Mouse (Mus musculus) liver, embryonic 12.5 days (tissue): Measurements from ENCODE around the gene Nsrp1. TPM values are rescaled to one million over a fixed set of nuclear protein-coding genes. Genes with fewer than 3 reads are reported as not detected.

Experiments
- ATAC-seq: fragments of 200-750 bp; cut with Nextera tagmentation; 2 replicates; pipeline ENCODE4 v1.8.0; 2017; ENCODE audit warnings: moderate number of reproducible peaks, mild to moderate bottlenecking, moderate library complexity
- H3K27ac ChIP-seq: fragments of 300-500 bp; sonication (generic); 2 replicates; pipeline ENCODE4 v1.5.1; 2016; ENCODE audit warnings: mild to moderate bottlenecking
- H3K27me3 ChIP-seq: fragments of 300-500 bp; sonication (generic); replicated peaks from 2 replicates; pipeline ENCODE4 v1.6.1; 2016; ENCODE audit warnings: mild to moderate bottlenecking, moderate library complexity
- H3K36me3 ChIP-seq: fragments of 300-500 bp; sonication (generic); 2 replicates; pipeline ENCODE4 v1.6.1; 2016; ENCODE audit warnings: mild to moderate bottlenecking, moderate library complexity
- H3K4me1 ChIP-seq: fragments of 300-500 bp; sonication (generic); 2 replicates; pipeline ENCODE4 v1.6.1; 2016
- H3K4me2 ChIP-seq: fragments of 300-500 bp; sonication (generic); 2 replicates; pipeline ENCODE4 v1.6.1; 2016; ENCODE audit warnings: mild to moderate bottlenecking, moderate library complexity
- H3K4me3 ChIP-seq: fragments of 300-500 bp; sonication (generic); 2 replicates; pipeline ENCODE4 v1.5.1; 2016; ENCODE audit warnings: mild to moderate bottlenecking, moderate library complexity
- H3K9ac ChIP-seq: fragments of 300-500 bp; sonication (generic); 2 replicates; pipeline ENCODE4 v1.6.1; 2016; ENCODE audit warnings: mild to moderate bottlenecking, moderate library complexity
- H3K9me3 ChIP-seq: fragments of 300-500 bp; sonication (generic); replicated peaks from 2 replicates; pipeline ENCODE4 v1.6.1; 2016; ENCODE audit warnings: mild to moderate bottlenecking, moderate library complexity
- WGBS: fragments of 180-500 bp; shearing (Covaris S2); methylation state at CpG from one replicate; pipeline ENCODE4 v1.1.7; 2016; ENCODE audit not compliant: insufficient replicate concordance; 5-methylcytosine and 5-hydroxymethylcytosine counted together
- polyA plus RNA-seq: library from polyadenylated mRNA; unstranded; fragments of >200 nt; fragmentation: Nextera tagmentation; extraction: Ambion mirVana; gene quantifications from 2 replicates; pipeline ENCODE4 v1.2.1, GENCODE M21; 2016

Gene Nsrp1
- polyA plus RNA-seq, 1 experiment from 2014 or later, result 34.9 TPM

DNA sequence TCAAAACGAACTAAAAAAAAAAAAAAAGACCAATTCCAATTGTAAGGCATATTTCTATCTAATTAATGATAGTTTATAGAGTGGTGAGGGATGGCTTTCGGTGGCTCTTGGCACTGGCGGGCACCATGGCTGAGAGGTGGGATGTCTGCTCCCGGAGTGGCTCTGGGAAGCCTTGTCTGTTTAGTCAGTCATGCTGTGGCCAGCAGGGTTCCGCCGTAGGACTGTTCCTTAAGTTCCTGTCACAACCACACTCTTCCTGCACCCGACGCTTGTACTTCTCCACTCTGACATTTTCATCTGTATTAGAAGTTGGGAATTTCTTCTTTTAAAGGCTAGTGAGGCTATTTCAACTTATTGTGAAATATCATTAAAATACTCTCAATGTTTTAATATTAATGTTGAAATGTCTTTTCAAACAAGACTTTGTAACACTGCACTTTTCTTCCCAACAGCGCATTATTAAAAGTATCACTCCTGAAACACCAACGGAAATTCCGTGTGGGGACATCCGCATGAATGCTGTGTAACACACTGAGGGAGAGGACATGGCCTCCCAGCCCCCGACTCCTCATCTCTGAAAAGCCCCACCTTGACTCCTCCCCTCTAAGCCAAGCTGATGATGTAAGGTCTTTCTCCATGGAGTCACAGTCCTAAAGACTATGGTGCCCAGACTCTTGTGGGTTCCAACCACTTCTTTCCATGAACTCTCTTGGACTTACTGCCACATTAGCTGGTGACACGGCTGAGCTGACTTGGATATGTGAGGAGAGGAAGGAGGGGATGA, 46.9 kb downstream of the Nsrp1 start:
- Histone ChIP-seq H3K9me3 (no peaks in the 10 kb centered on the region), H3K27ac (no peak overlapping the region), H3K4me3 (no peak overlapping the region), H3K4me1 (no peaks in the 10 kb centered on the region), H3K27me3 (peaks cover 4% of the 10 kb centered on the region; the same call in 1 of the 2 replicates), H3K9ac (no peak overlapping the region), H3K36me3 (no peaks in the 10 kb centered on the region), H3K4me2 (no peak overlapping the region)
- WGBS, result 42% methylated on average over 14 of the region's 14 CpGs
- ATAC-seq, result no peak

DNA sequence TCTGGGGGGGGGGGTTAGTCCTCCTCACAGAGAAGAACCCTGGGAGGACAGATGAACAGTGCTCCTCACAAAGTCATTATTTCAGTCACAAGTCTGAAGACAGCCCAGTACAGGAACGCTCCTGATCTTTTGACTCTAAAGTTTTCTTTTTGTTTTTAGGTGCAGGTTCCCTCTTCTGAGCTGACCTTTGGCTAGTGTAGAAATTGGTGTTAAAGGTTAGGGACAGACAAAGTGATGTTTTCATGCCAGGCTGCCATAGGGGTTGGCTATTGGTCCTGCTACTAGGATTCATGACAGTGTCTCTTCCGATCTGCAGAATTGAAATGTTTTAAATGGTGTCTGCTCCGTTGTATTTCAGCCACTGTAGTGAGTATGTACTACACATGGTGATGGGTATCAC, 50.1 kb downstream of the Nsrp1 start:
- Histone ChIP-seq H3K9ac (no peak overlapping the region), H3K4me2 (no peak overlapping the region), H3K36me3 (no peaks in the 10 kb centered on the region), H3K4me3 (no peak overlapping the region), H3K9me3 (no peaks in the 10 kb centered on the region), H3K4me1 (no peaks in the 10 kb centered on the region), H3K27me3 (peaks cover 4% of the 10 kb centered on the region; the same call in 1 of the 2 replicates), H3K27ac (no peak overlapping the region)
- WGBS, result 79% methylated on average over 3 of the region's 3 CpGs
- ATAC-seq, result no peak

DNA sequence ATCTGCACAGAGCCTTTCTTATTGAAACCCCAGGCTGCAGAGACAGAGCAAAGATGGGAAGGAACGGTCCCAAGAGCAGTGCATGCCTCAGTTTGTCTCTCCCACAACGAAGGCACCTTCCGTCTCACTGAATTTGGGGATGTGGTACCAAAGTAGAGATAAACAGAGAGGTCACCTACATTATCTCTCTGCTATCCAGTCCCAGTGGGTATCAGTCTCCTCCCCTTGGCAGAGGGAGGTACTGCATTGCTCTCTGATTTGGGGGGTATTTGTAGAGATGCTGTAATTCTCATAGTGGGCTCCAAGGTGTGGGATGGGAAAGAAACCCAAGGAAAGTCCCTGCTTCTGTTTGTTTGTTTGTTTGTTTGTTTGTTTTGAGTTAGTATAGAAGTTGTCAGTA, 51.7 kb downstream of the Nsrp1 start:
- H3K9me3 ChIP-seq, result no peaks in the 10 kb centered on the region
- 51% methylated on average over 3 of the region's 3 CpGs for WGBS
- no peak overlapping the region for H3K4me2 ChIP-seq
- H3K36me3 ChIP-seq, result no peaks in the 10 kb centered on the region
- no peaks in the 10 kb centered on the region for H3K4me1 ChIP-seq
- peaks cover 1% of the 10 kb centered on the region; the same call in 1 of the 2 replicates for H3K27me3 ChIP-seq
- no peak for ATAC-seq
- no peak overlapping the region for H3K4me3 ChIP-seq
- no peak overlapping the region for H3K27ac ChIP-seq
- H3K9ac ChIP-seq, result no peak overlapping the region

DNA sequence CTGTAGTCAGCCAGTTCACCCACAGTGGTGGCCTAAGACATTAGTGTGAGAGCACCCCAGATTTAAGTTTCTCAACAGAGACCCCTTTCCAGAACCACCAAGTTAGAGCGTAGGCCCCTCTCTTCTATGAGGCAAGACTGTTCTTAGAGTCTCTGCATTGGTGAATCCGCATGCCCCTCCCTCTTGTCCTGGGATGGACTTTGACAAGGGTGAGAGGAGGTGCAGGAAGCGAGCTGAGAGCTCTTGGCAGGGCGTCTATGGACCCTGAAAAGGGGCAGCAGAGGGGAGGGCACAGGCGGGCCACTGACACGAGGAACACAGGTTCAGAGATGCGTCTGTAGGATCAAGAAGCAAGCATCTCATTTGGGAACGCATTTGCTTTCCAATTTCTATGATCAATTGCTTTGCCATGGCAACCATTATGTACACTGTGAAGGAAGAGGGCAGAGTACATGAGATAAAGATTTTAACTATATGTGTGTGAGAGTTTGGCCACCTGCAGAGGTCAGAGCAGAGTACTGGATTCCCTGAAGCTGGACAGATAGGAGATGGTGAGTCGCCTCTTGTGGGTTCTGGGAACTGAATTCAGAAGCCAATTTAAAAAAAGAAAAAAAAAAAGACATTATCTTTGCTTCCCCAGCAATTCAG, 56.4 kb downstream of the Nsrp1 start:
- Histone ChIP-seq H3K36me3 (no peaks in the 10 kb centered on the region), H3K27ac (no peak overlapping the region), H3K4me1 (peaks cover 8% of the 10 kb centered on the region; the same call in 1 of the 2 replicates), H3K4me2 (no peak overlapping the region), H3K9me3 (no peaks in the 10 kb centered on the region), H3K27me3 (peaks cover 30% of the 10 kb centered on the region), H3K9ac (no peak overlapping the region), H3K4me3 (no peak overlapping the region)
- 58% methylated on average over 9 of the region's 9 CpGs for WGBS
- peak; percentile 68 for ATAC-seq

DNA sequence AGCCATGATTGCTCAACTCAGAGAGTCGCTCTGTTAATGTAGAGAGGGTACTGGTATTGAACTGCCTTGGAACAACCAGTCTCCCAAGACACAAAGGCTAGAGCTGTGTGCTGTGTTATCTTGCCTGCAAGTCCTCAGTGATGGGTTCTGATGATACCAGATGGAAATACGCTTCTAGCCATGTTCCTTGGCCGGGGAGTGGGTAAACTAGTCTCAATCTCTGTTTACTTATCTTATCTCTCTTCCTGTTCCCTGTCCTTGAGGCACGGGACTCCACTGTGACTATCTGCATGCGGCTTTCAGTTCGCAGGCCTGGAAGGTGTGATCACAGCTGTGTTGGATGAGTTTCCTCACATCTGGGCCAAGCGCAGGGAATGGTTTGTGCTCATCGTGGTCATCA, 58.7 kb downstream of the Nsrp1 start:
- ATAC-seq, result no peak
- Histone ChIP-seq H3K27ac (no peak overlapping the region), H3K9me3 (no peaks in the 10 kb centered on the region), H3K4me3 (no peak overlapping the region), H3K4me1 (peaks cover 8% of the 10 kb centered on the region; the same call in 1 of the 2 replicates), H3K27me3 (peaks cover 30% of the 10 kb centered on the region), H3K9ac (no peak overlapping the region), H3K4me2 (no peak overlapping the region), H3K36me3 (no peaks in the 10 kb centered on the region)
- 12% methylated on average over 8 of the region's 8 CpGs for WGBS

DNA sequence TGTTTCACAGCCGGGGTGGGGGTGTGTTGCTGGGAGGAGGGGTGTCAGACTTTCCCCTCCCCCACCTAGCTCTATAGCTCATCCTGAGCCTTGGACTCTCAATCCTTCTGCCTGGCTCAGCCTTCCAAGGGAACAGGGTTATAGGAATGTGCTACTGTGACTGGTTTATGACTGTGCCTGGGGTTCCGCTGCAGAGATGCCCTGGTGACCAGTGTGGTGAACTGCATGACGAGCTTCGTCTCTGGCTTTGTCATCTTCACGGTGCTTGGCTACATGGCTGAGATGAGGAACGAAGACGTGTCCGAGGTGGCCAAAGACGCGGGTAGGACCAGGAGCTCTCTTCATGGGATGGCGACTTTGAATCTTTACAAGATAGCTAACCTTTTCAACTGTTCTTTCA, 60.2 kb downstream of the Nsrp1 start:
- H3K9me3 ChIP-seq, result no peaks in the 10 kb centered on the region
- peaks cover 30% of the 10 kb centered on the region for H3K27me3 ChIP-seq
- no peaks in the 10 kb centered on the region for H3K36me3 ChIP-seq
- H3K27ac ChIP-seq, result no peak overlapping the region
- WGBS, result 72% methylated on average over 11 of the region's 11 CpGs
- no peak overlapping the region for H3K4me2 ChIP-seq
- no peak for ATAC-seq
- no peak overlapping the region for H3K9ac ChIP-seq
- no peak overlapping the region for H3K4me3 ChIP-seq
- peaks cover 8% of the 10 kb centered on the region; the same call in 1 of the 2 replicates for H3K4me1 ChIP-seq

DNA sequence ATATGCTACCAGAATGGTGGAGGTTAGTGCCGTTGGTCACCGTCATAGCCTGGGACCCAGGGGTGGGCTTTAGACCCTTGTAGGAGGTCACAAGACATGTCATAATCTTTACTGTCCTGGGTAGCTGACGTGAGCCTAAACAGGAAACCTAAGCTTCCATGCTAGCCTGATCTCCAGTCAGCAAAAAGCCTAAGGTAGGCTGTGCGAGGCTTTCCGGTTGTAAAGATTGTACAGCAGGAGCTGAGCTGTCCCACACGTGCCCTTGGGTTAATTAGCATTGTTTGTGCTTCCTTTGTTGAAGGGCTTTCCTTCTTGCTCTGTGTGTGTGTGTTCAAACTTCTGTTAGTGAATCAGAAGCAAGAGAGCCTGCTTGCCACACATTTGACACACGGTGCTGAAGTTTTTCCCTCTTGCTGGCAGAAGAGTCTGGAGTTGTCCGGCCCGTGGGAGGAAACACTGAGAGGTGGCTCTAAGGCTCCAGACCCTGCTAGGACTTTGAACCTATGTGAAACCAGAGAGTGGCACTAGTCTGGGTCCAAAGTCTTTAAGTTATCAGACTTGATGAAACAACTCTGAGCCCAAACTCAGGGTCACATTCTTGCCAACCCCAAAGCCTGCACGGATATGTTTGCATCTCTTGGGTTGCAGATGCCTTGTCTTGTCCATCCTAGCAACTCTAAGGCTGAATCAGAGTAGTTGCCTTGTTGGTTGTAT, 67.3 kb downstream of the Nsrp1 start:
- no peak overlapping the region for H3K4me2 ChIP-seq
- no peaks in the 10 kb centered on the region for H3K4me1 ChIP-seq
- peaks cover 28% of the 10 kb centered on the region for H3K27me3 ChIP-seq
- H3K9ac ChIP-seq, result no peak overlapping the region
- H3K36me3 ChIP-seq, result no peaks in the 10 kb centered on the region
- no peak for ATAC-seq
- no peak overlapping the region for H3K4me3 ChIP-seq
- 71% methylated on average over 10 of the region's 10 CpGs for WGBS
- H3K27ac ChIP-seq, result no peak overlapping the region
- no peaks in the 10 kb centered on the region for H3K9me3 ChIP-seq

DNA sequence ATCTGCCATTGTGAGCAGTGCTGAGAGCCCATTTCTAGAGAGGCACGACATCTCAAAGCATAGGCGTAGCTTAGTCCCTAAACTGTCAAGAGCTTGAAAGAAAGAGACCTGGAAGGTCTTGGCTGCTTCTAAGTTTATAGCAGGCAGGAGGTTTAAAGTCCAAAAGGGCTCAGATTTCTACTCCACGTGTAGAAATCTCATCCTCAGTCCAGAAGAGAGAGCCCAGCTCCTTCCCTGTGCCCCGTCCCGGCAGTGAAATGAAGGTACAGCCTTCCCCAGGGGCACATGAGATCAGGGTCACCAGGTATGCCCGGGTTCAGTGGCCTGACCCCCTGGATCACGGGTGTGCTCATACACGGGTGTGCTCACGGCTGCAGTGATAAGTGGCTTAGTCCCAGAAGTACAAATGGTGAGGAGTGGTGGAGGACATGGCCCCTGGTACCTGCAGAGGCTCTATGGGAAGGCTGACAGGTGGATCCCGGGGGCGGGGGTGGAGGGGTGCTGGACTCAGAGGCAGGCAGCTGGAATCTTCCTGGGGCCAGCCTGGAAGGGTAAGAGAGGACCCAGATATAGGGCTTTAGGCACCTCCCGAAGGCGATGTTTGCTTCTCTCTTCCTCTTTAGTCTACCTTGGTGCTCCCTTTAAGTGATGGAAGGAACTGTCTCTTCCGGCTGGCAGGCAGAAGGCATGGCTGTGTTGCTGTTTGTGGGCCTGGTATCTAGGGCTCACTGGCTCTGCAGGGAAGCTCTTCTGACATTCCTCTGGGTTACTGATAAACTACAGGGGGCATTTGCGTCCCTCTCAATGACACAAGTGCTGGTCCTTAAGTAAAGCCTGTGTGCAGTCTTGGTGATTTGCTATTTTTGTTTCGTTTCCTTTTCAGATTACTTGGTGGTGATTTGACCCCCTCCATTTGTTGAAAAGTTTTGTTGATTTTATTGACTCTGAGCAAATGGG, 68.9 kb downstream of the Nsrp1 start:
- ATAC-seq, result no peak
- Histone ChIP-seq H3K9me3 (no peaks in the 10 kb centered on the region), H3K27me3 (peaks cover 33% of the 10 kb centered on the region), H3K4me1 (no peaks in the 10 kb centered on the region), H3K9ac (no peak overlapping the region), H3K4me3 (no peak overlapping the region), H3K27ac (no peak overlapping the region), H3K36me3 (no peaks in the 10 kb centered on the region), H3K4me2 (no peak overlapping the region)
- 57% methylated on average over 16 of the region's 16 CpGs for WGBS

DNA sequence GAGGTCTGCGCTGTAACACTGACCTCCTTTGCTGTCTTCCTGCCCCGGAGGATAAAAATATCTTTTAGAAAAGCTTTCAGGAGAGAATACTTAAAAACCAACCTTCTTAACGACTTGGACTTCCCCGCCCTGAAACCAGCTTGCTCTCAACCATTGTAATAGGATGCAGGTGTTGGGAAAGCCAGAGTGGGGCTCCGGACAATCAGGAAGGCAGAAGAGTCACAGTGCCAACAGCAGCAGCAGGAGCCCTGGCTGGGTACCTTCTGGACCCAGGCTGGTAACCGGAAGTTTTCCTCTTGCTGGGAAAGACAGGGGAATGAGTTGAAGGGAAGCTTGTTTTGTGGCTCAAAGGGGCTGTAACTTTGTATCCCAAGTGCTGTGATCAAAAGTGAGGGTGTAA, 71.6 kb downstream of the Nsrp1 start:
- Histone ChIP-seq H3K4me3 (no peak overlapping the region), H3K9me3 (no peaks in the 10 kb centered on the region), H3K4me1 (no peaks in the 10 kb centered on the region), H3K9ac (no peak overlapping the region), H3K4me2 (no peak overlapping the region), H3K36me3 (no peaks in the 10 kb centered on the region), H3K27ac (no peak overlapping the region), H3K27me3 (peaks cover 48% of the 10 kb centered on the region)
- no peak for ATAC-seq
- 39% methylated on average over 6 of the region's 6 CpGs for WGBS

DNA sequence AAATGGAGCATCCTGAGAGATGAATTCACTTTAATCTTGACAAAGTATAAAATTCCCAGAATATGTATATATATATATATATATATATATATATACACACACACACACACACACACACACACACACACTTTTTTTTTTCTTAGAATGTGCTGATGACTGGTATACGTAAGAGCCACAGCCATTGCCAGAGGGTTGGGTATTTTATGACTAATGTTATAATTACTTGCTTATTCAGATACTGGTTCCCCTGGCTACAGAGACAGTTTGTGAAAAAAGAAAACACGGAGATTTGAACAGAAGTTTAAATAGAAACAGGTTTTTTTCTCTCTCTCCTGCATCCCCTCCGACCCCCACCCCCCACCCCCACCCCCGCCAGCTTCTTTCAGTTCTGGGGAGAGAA, 72.4 kb downstream of the Nsrp1 start:
- no peak for ATAC-seq
- Histone ChIP-seq H3K9ac (no peak overlapping the region), H3K27ac (no peak overlapping the region), H3K36me3 (no peaks in the 10 kb centered on the region), H3K4me2 (no peak overlapping the region), H3K27me3 (peaks cover 56% of the 10 kb centered on the region), H3K4me3 (no peak overlapping the region), H3K9me3 (no peaks in the 10 kb centered on the region), H3K4me1 (0 out of 2 replicates have a peak, but pooled peaks cover under 1% of the 10 kb centered on the region)
- WGBS, result 59% methylated on average over 4 of the region's 4 CpGs

DNA sequence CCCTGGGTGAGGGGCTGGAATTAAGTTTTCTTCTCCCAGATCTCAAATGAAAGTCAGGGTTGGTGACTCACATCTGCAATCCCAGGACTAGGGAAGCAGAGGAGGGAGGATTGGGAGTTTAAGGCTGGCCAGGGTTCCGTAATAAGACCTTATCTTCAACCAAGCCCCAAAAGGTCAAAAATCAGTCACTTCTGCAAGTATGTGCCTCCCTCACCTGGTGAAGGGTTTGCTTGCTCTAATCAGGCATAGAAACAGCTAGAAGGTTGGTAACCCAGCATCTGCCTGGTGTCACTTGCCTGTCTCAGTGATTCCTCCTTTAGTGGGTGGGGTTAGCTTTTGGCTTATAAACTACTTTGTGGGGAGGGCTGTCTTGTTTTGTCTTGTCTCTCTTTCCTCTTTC, 75.9 kb downstream of the Nsrp1 start:
- H3K4me1 ChIP-seq, result peaks cover 19% of the 10 kb centered on the region
- H3K27ac ChIP-seq, result no peak overlapping the region
- no peak overlapping the region for H3K4me2 ChIP-seq
- 62% methylated on average over 1 of the region's 1 CpGs for WGBS
- H3K9me3 ChIP-seq, result no peaks in the 10 kb centered on the region
- no peaks in the 10 kb centered on the region for H3K36me3 ChIP-seq
- H3K9ac ChIP-seq, result no peak overlapping the region
- no peak overlapping the region for H3K4me3 ChIP-seq
- no peak for ATAC-seq
- peaks cover 75% of the 10 kb centered on the region for H3K27me3 ChIP-seq
